Mouse (Mus musculus): ENCODE results near the gene Tmx2. TPM values are rescaled to one million over a fixed set of nuclear protein-coding genes. Genes with fewer than 3 reads are reported as not detected.
"Not testable (repeated sequence)": the region's sequence is repeated elsewhere in the genome, so short reads cannot be mapped to it uniquely, and the experiment has no call there.

Gene Tmx2
- polyA plus RNA-seq (2015; fragmentation: Nextera tagmentation; extraction: Ambion mirVana) = 189 and 199 TPM in 2 replicates

DNA sequence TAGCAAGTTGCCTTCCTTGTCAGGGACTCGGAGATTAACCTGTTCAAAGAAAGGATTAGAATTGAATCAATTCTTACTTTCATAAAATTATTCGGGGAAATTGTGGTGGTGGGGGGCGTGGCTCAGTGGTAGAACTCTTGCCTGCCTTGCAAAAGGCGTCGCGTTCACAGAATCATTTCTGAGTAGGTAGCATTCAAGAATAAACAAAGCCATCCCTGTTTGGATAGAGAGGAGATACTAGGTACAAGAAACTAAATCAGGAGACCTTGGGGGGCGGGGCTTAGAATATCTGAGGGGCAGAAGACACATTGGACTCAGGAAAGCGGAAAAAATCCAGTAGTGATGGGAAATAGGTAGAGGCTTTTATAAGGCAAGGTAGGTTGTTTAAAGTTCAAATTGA is at the start of gene Tmx2:
Tmx2 (minus strand) TSS at position 125 of the 400 bp plus-strand sequence.
- TF ChIP-seq CTCF (IDR thresholded peaks at IDR 0.05; ENCODE audit: low read depth) = no peak
- Histone ChIP-seq H3K9ac (ENCODE audit: low read depth, low read length) (peak within 1 kb of the TSS; percentile 82), H3K4me1 (replicated peaks; ENCODE audit: insufficient read depth, low read length) (peaks cover 10% of the 10 kb centered on the region; the same call in 1 of the 2 replicates), H3K4me3 (replicated peaks; ENCODE audit: low read depth, low read length) (peak within 1 kb of the TSS; percentile 83), H3K27me3 (ENCODE audit: insufficient read depth, low read length) (no peaks in the 10 kb centered on the region), H3K36me3 (ENCODE audit: insufficient read depth, low read length) (peaks cover 15% of the 10 kb centered on the region), H3K4me2 (ENCODE audit: low read length) (peak within 1 kb of the TSS; percentile 89), H3K27ac (peak within 1 kb of the TSS; percentile 77), H3K9me3 (replicated peaks; ENCODE audit: low read length) (no peaks in the 10 kb centered on the region)
- ATAC-seq (replicated peaks; ENCODE audit: low FRiP score, low read depth) = no peak
- DNase-seq (ENCODE audit: low spot score) = no peak
- WGBS = 13% methylated on average over 8 of the region's 8 CpGs

DNA sequence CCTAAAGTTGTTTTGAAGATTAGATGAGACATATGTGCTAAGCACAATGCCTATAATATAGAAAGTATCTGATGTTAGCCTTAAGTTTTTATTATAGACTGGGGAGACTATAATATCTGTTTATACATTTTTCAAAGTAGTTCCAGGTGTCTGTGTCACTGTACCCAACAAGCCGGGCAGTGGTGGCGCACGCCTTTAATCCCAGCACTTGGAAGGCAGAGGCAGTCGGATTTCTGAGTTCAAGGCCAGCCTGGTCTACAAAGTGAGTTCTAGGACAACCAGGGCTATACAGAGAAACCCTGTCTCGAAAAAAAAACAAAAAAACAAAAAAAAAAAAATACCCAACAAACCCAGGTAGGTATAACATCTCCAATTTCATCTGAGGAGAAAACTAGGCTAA is 49.3 kb upstream of the Tmx2 start:
- not testable (repeated sequence) for DNase-seq (ENCODE audit: low spot score); H3K9me3 ChIP-seq (replicated peaks; ENCODE audit: low read length); H3K9ac ChIP-seq (ENCODE audit: low read depth, low read length); H3K4me1 ChIP-seq (replicated peaks; ENCODE audit: insufficient read depth, low read length); ATAC-seq (replicated peaks; ENCODE audit: low FRiP score, low read depth); H3K4me3 ChIP-seq (replicated peaks; ENCODE audit: low read depth, low read length); H3K27me3 ChIP-seq (ENCODE audit: insufficient read depth, low read length); H3K4me2 ChIP-seq (ENCODE audit: low read length); H3K27ac ChIP-seq
- H3K36me3 ChIP-seq (ENCODE audit: insufficient read depth, low read length) = peaks cover 10% of the 10 kb centered on the region
- 92% methylated on average over 5 of the region's 5 CpGs for WGBS

DNA sequence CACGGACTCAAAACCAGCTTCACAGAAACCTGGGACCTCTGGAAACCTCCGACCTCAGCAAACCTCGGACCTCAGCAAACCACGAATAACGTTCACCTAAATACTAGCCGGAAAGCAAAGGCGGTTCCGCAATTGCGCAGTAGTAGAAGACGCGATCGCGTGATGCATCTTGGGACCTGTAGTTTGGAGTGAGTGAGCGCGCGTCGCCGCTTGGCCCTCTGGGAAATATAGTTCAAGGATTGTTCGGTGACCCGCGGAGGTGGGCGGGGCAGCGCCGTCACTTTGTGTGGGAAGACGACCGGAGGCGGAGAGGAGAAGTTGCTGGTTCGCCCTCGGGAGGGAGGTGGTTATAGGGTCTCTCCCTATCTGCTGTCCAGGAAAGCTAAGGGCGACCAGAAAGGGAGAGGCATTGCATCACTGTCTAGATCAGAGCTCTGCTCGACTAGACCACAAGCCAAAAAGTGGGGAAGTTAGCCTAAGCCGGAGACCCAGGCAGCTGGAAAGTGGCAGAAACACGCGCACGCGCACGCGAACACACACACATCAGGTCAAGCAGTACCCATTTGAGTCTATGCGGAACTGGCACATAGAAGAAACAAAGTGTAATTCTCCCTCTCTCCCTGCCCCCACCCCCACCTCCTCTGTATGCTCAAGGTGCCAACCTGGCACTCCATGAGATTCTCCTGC is 48.4 kb upstream of the Tmx2 start, which contains the start of gene Clp1:
Clp1 (minus strand) TSS at position 179 of the 687 bp plus-strand sequence.
- DNase-seq (ENCODE audit: low spot score) (peak; percentile 99), ATAC-seq (replicated peaks; ENCODE audit: low FRiP score, low read depth) (peak; percentile 97)
- peak within 1 kb of the TSS; percentile 85 for H3K4me2 ChIP-seq (ENCODE audit: low read length)
- peak within 1 kb of the TSS; percentile 66 for H3K9ac ChIP-seq (ENCODE audit: low read depth, low read length)
- under 1% methylated on average over 39 of the region's 39 CpGs for WGBS
- H3K4me3 ChIP-seq (replicated peaks; ENCODE audit: low read depth, low read length) = peak within 1 kb of the TSS; percentile 62
- H3K27ac ChIP-seq = peak within 1 kb of the TSS; percentile 87
- no peaks in the 10 kb centered on the region for H3K27me3 ChIP-seq (ENCODE audit: insufficient read depth, low read length)
- peaks cover 13% of the 10 kb centered on the region for H3K36me3 ChIP-seq (ENCODE audit: insufficient read depth, low read length)
- H3K4me1 ChIP-seq (replicated peaks; ENCODE audit: insufficient read depth, low read length) = peaks cover 7% of the 10 kb centered on the region; the same call in 1 of the 2 replicates
- H3K9me3 ChIP-seq (replicated peaks; ENCODE audit: low read length) = no peaks in the 10 kb centered on the region
- no peak for TF ChIP-seq CTCF (IDR thresholded peaks at IDR 0.05; ENCODE audit: low read depth)

DNA sequence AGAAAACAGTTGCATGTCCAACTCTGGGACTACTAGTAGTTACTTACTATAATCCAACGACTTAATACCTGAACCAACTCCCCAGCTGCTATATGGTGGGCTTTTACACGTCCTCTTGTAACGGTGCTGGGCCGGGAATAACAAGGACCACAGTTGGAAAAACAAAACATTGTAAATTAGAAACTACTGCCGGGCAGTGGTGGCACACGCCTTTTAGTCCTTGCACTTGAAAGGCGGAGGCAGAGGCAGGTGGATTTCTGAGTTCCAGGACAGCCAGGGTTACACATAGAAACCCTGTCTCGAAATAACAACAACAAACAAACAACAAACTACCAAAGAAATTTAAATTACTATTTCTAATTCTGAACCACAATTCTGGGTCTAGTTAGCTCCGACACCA is 47.8 kb upstream of the Tmx2 start:
- WGBS = 4% methylated on average over 9 of the region's 9 CpGs
- Histone ChIP-seq H3K27me3 (ENCODE audit: insufficient read depth, low read length) (no peaks in the 10 kb centered on the region), H3K4me3 (replicated peaks; ENCODE audit: low read depth, low read length) (peak overlapping the region; percentile 62), H3K4me1 (replicated peaks; ENCODE audit: insufficient read depth, low read length) (peaks cover 7% of the 10 kb centered on the region; the same call in 1 of the 2 replicates), H3K36me3 (ENCODE audit: insufficient read depth, low read length) (peaks cover 16% of the 10 kb centered on the region), H3K9ac (ENCODE audit: low read depth, low read length) (peak overlapping the region; percentile 66), H3K9me3 (replicated peaks; ENCODE audit: low read length) (no peaks in the 10 kb centered on the region), H3K27ac (peak overlapping the region; percentile 87), H3K4me2 (ENCODE audit: low read length) (peak overlapping the region; percentile 85)
- DNase-seq (ENCODE audit: low spot score) = no peak
- no peak for TF ChIP-seq CTCF (IDR thresholded peaks at IDR 0.05; ENCODE audit: low read depth)
- ATAC-seq (replicated peaks; ENCODE audit: low FRiP score, low read depth) = no peak

DNA sequence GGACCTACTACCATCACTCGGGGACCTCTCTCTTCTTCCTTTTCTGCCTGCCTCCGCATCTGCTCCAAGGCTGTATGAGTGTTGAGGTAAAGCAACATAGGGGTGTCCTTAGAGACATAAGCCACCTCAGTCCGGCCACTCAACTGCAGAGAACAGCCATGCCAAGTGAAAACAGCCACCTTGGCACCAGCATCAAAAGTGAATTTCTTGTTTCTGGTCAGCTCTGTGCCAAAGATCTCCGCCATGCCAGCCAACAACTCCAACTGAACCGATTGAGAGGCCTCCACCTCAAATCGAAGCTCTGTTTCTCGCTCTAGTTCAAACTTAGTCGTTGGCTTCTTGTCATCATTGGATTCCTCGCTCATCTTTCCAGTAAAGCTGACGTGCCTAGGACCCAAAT is 46.8 kb upstream of the Tmx2 start:
- peaks cover 7% of the 10 kb centered on the region; the same call in 1 of the 2 replicates for H3K4me1 ChIP-seq (replicated peaks; ENCODE audit: insufficient read depth, low read length)
- peaks cover 16% of the 10 kb centered on the region for H3K36me3 ChIP-seq (ENCODE audit: insufficient read depth, low read length)
- TF ChIP-seq CTCF (IDR thresholded peaks at IDR 0.05; ENCODE audit: low read depth) = no peak
- H3K4me3 ChIP-seq (replicated peaks; ENCODE audit: low read depth, low read length) = no peak overlapping the region
- no peak for ATAC-seq (replicated peaks; ENCODE audit: low FRiP score, low read depth)
- peak overlapping the region; percentile 85; the same call in 1 of the 2 replicates for H3K4me2 ChIP-seq (ENCODE audit: low read length)
- no peak overlapping the region for H3K9ac ChIP-seq (ENCODE audit: low read depth, low read length)
- no peak overlapping the region for H3K27ac ChIP-seq
- H3K9me3 ChIP-seq (replicated peaks; ENCODE audit: low read length) = no peaks in the 10 kb centered on the region
- H3K27me3 ChIP-seq (ENCODE audit: insufficient read depth, low read length) = no peaks in the 10 kb centered on the region
- 95% methylated on average over 10 of the region's 10 CpGs for whole genome bisulfite sequencing
- DNase-seq (ENCODE audit: low spot score) = no peak

DNA sequence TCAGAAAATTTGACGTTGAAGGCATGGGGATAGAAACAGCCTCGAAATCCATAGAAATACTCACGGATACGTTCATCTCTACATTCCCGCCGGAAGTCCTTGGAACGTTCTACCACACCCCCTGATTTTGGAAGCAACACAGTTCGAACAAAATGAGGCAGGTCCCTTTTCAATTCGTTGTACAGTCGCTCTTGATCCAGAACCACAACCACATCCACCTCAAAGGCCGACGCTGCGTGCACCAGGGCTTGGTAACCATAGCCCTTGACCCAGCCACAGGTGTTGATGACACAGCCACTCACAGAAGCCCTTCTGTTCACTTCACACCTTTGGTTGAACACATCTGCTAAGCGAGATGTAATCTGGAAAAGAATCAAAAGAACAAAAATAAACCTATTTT is 44.9 kb upstream of the Tmx2 start:
- H3K9ac ChIP-seq (ENCODE audit: low read depth, low read length) = no peak overlapping the region
- DNase-seq (ENCODE audit: low spot score) (no peak), ATAC-seq (replicated peaks; ENCODE audit: low FRiP score, low read depth) (no peak)
- 92% methylated on average over 14 of the region's 14 CpGs for WGBS
- H3K4me3 ChIP-seq (replicated peaks; ENCODE audit: low read depth, low read length) = no peak overlapping the region
- no peak for TF ChIP-seq CTCF (IDR thresholded peaks at IDR 0.05; ENCODE audit: low read depth)
- peaks cover 7% of the 10 kb centered on the region; the same call in 1 of the 2 replicates for H3K4me1 ChIP-seq (replicated peaks; ENCODE audit: insufficient read depth, low read length)
- no peak overlapping the region for H3K27ac ChIP-seq
- no peak overlapping the region for H3K4me2 ChIP-seq (ENCODE audit: low read length)
- no peaks in the 10 kb centered on the region for H3K9me3 ChIP-seq (replicated peaks; ENCODE audit: low read length)
- H3K27me3 ChIP-seq (ENCODE audit: insufficient read depth, low read length) = no peaks in the 10 kb centered on the region
- peaks cover 16% of the 10 kb centered on the region for H3K36me3 ChIP-seq (ENCODE audit: insufficient read depth, low read length)
